Mouse (Mus musculus): ENCODE results near the gene Kprp. TPM values are rescaled to one million over a fixed set of nuclear protein-coding genes. Genes with fewer than 3 reads are reported as not detected.
"Not testable (repeated sequence)": the region's sequence is repeated elsewhere in the genome, so short reads cannot be mapped to it uniquely, and the experiment has no call there.

Gene Kprp
- polyA plus RNA-seq (2014; fragmentation: Nextera tagmentation; extraction: Ambion mirVana) = not detected in 2 replicates

- WGBS = 59% methylated on average over 1 of the region's 1 CpGs
- no peaks in the 10 kb centered on the region for H3K27me3 ChIP-seq (ENCODE audit: control insufficient read depth, insufficient read depth, low read length)
- H3K9ac ChIP-seq (ENCODE audit: low read length) = no peak within 1 kb of the TSS
- H3K4me1 ChIP-seq (replicated peaks; ENCODE audit: control insufficient read depth, insufficient read depth, low read length) = no peaks in the 10 kb centered on the region
- no peak within 1 kb of the TSS for H3K4me2 ChIP-seq (ENCODE audit: low read depth, low read length, severe bottlenecking)
- no peaks in the 10 kb centered on the region for H3K36me3 ChIP-seq (ENCODE audit: control insufficient read depth, insufficient read depth, low read length)
- no peaks in the 10 kb centered on the region for H3K9me3 ChIP-seq (ENCODE audit: control insufficient read depth, low read length)
- no peak within 1 kb of the TSS for H3K4me3 ChIP-seq (ENCODE audit: low read depth, low read length)
- DNase-seq (ENCODE audit: low spot score) (no peak), ATAC-seq (replicated peaks; ENCODE audit: low FRiP score) (no peak)
- H3K27ac ChIP-seq (ENCODE audit: low read depth, low read length) = no peak within 1 kb of the TSS
Observed at GRCm38 (mm10) chr3:92827108-92827507, at the start of gene Kprp. Gene Kprp, minus strand, starts transcription at chr3:92827247.

- Histone ChIP-seq H3K36me3 (ENCODE audit: control insufficient read depth, insufficient read depth, low read length) (no peaks in the 10 kb centered on the region), H3K27ac (ENCODE audit: low read depth, low read length) (no peak overlapping the region), H3K4me1 (replicated peaks; ENCODE audit: control insufficient read depth, insufficient read depth, low read length) (no peaks in the 10 kb centered on the region), H3K4me3 (ENCODE audit: low read depth, low read length) (no peak overlapping the region), H3K9me3 (ENCODE audit: control insufficient read depth, low read length) (no peaks in the 10 kb centered on the region), H3K9ac (ENCODE audit: low read length) (no peak overlapping the region), H3K4me2 (ENCODE audit: low read depth, low read length, severe bottlenecking) (no peak overlapping the region), H3K27me3 (ENCODE audit: control insufficient read depth, insufficient read depth, low read length) (no peaks in the 10 kb centered on the region)
- ATAC-seq (replicated peaks; ENCODE audit: low FRiP score) = no peak
- no peak for DNase-seq (ENCODE audit: low spot score)
- WGBS = 91% methylated on average over 3 of the region's 3 CpGs
Observed at GRCm38 (mm10) chr3:92874180-92874579, 47.1 kb upstream of the Kprp start.

GRCm38 (mm10) chr3:92870116-92870515 is 43.1 kb upstream of the Kprp start, which contains the start of gene 2310050C09Rik:
Gene 2310050C09Rik, minus strand, starts transcription at chr3:92870216.
- H3K27me3 ChIP-seq (ENCODE audit: control insufficient read depth, insufficient read depth, low read length) = no peaks in the 10 kb centered on the region
- no peak within 1 kb of the TSS for H3K4me2 ChIP-seq (ENCODE audit: low read depth, low read length, severe bottlenecking)
- H3K9ac ChIP-seq (ENCODE audit: low read length) = no peak within 1 kb of the TSS
- H3K36me3 ChIP-seq (ENCODE audit: control insufficient read depth, insufficient read depth, low read length) = no peaks in the 10 kb centered on the region
- H3K9me3 ChIP-seq (ENCODE audit: control insufficient read depth, low read length) = no peaks in the 10 kb centered on the region
- ATAC-seq (replicated peaks; ENCODE audit: low FRiP score) = no peak
- H3K4me3 ChIP-seq (ENCODE audit: low read depth, low read length) = no peak within 1 kb of the TSS
- no peak within 1 kb of the TSS for H3K27ac ChIP-seq (ENCODE audit: low read depth, low read length)
- H3K4me1 ChIP-seq (replicated peaks; ENCODE audit: control insufficient read depth, insufficient read depth, low read length) = no peaks in the 10 kb centered on the region
- no peak for DNase-seq (ENCODE audit: low spot score)
- 88% methylated on average over 4 of the region's 4 CpGs for whole genome bisulfite sequencing

GRCm38 (mm10) chr3:92851186-92851585 is 24.1 kb upstream of the Kprp start, which contains the start of gene Lce1l:
Gene Lce1l, minus strand, starts transcription at chr3:92851286.
- Histone ChIP-seq H3K27me3 (ENCODE audit: control insufficient read depth, insufficient read depth, low read length) (no peaks in the 10 kb centered on the region), H3K9me3 (ENCODE audit: control insufficient read depth, low read length) (no peaks in the 10 kb centered on the region), H3K36me3 (ENCODE audit: control insufficient read depth, insufficient read depth, low read length) (no peaks in the 10 kb centered on the region), H3K4me3 (ENCODE audit: low read depth, low read length) (no peak within 1 kb of the TSS), H3K4me2 (ENCODE audit: low read depth, low read length, severe bottlenecking) (no peak within 1 kb of the TSS), H3K4me1 (replicated peaks; ENCODE audit: control insufficient read depth, insufficient read depth, low read length) (no peaks in the 10 kb centered on the region), H3K27ac (ENCODE audit: low read depth, low read length) (no peak within 1 kb of the TSS), H3K9ac (ENCODE audit: low read length) (no peak within 1 kb of the TSS)
- 87% methylated on average over 3 of the region's 3 CpGs for WGBS
- ATAC-seq (replicated peaks; ENCODE audit: low FRiP score) (no peak), DNase-seq (ENCODE audit: low spot score) (no peak)

DNA sequence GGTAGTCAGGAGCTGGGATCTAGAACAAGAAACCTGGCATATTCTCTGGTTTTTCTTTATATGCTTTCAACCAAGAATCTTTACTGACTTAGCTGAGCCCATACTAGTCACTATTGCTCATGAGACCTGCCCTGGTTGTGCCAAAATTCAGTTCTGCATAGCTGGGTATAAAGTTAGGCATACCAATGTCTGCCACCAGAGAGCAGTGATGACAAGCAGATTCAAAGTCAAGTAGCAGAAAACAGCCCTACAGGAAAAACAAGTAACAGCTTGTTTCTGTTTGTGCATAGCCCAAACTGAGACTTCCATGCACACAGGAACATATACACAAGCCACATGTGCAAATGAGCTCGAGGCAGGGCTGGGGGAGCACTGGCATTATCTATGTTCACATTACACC is 1.2 kb downstream of the Kprp start:
- no peak overlapping the region for H3K4me3 ChIP-seq (ENCODE audit: low read depth, low read length)

DNA sequence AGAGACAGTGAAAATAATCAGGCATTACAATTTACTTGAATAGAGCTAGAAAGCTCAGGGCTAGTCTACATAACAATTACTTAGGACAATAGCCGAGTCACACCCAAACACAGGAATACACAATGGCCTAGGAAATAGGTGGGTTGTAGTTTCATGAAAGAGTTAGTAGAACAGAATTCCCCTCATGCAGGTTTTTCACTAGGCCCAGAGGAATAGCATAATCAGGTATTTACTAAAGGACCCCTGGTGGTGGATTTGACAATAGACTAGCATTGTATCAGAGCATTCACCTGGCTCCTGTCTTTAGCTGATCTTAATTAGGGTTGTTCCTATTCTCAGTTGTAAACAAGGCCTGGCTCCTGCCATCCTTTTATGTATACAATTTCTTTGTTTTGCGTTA is 11.0 kb downstream of the Kprp start:
- not testable (repeated sequence) for H3K4me1 ChIP-seq (replicated peaks; ENCODE audit: control insufficient read depth, insufficient read depth, low read length)

More for the DNA sequence above, 1.2 kb downstream of the Kprp start:
- Histone ChIP-seq H3K27me3 (ENCODE audit: control insufficient read depth, insufficient read depth, low read length) (no peaks in the 10 kb centered on the region), H3K4me2 (ENCODE audit: low read depth, low read length, severe bottlenecking) (no peak overlapping the region), H3K4me1 (replicated peaks; ENCODE audit: control insufficient read depth, insufficient read depth, low read length) (no peaks in the 10 kb centered on the region), H3K9ac (ENCODE audit: low read length) (no peak overlapping the region), H3K27ac (ENCODE audit: low read depth, low read length) (no peak overlapping the region), H3K9me3 (ENCODE audit: control insufficient read depth, low read length) (no peaks in the 10 kb centered on the region), H3K36me3 (ENCODE audit: control insufficient read depth, insufficient read depth, low read length) (no peaks in the 10 kb centered on the region)
- WGBS = 43% methylated on average over 1 of the region's 1 CpGs
- no peak for ATAC-seq (replicated peaks; ENCODE audit: low FRiP score)
- DNase-seq (ENCODE audit: low spot score) = no peak

DNA sequence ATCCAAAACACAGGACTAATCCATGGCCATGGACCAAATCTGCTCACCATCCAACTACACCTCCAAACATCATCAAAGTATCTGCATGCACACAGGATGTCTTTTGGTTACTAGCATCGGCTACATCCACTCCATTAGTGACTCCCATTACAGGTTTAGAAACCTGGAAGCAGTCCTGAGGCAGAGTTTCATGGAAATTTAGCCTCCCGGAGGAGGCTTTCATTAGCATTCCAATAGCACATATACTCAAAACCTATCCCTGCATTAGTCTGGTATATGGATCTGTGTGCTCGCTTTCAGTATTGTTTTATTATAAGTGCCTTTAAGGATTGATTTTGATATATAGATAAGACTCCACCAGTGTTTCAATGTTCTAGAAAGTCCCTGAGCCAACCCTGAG is 11.5 kb downstream of the Kprp start:
- H3K27me3 ChIP-seq (ENCODE audit: control insufficient read depth, insufficient read depth, low read length) = no peaks in the 10 kb centered on the region
- DNase-seq (ENCODE audit: low spot score) = no peak
- no peaks in the 10 kb centered on the region for H3K4me1 ChIP-seq (replicated peaks; ENCODE audit: control insufficient read depth, insufficient read depth, low read length)
- H3K4me3 ChIP-seq (ENCODE audit: low read depth, low read length) = no peak overlapping the region
- no peak overlapping the region for H3K4me2 ChIP-seq (ENCODE audit: low read depth, low read length, severe bottlenecking)
- H3K9ac ChIP-seq (ENCODE audit: low read length) = no peak overlapping the region
- no peak for ATAC-seq (replicated peaks; ENCODE audit: low FRiP score)
- H3K27ac ChIP-seq (ENCODE audit: low read depth, low read length) = no peak overlapping the region
- WGBS = 91% methylated on average over 3 of the region's 3 CpGs
- no peaks in the 10 kb centered on the region for H3K36me3 ChIP-seq (ENCODE audit: control insufficient read depth, insufficient read depth, low read length)
- H3K9me3 ChIP-seq (ENCODE audit: control insufficient read depth, low read length) = no peaks in the 10 kb centered on the region

More for the DNA sequence above, 11.0 kb downstream of the Kprp start:
- not testable (repeated sequence) for H3K4me3 ChIP-seq (ENCODE audit: low read depth, low read length); H3K36me3 ChIP-seq (ENCODE audit: control insufficient read depth, insufficient read depth, low read length); H3K4me2 ChIP-seq (ENCODE audit: low read depth, low read length, severe bottlenecking); DNase-seq (ENCODE audit: low spot score); H3K27me3 ChIP-seq (ENCODE audit: control insufficient read depth, insufficient read depth, low read length); H3K9me3 ChIP-seq (ENCODE audit: control insufficient read depth, low read length); H3K27ac ChIP-seq (ENCODE audit: low read depth, low read length); ATAC-seq (replicated peaks; ENCODE audit: low FRiP score); H3K9ac ChIP-seq (ENCODE audit: low read length)
- 96% methylated on average over 2 of the region's 2 CpGs for WGBS

DNA sequence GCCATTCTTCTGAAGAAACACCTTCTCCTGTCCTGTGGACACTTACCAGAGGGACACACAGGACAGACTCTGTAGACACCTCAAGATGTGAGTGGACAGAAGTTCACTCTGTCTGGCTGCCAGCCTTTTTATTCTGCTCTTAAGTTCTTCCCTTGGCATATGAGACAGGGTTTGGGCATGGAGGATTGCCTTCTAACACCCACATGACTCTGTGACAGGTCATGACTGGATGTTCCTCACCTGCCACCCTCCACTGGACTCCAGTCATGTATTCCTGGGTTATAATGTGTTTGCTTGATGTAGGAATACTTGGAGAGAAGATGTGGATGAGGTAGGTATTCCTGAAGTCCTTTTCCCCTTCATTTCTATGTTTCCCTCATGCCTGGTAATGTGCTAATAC is 19.3 kb downstream of the Kprp start, which contains the start of gene Lce1k:
Lce1k (minus strand) TSS at position 101 of the 400 bp plus-strand sequence.
- no peak for ATAC-seq (replicated peaks; ENCODE audit: low FRiP score)

GRCm38 (mm10) chr3:92790414-92790813 is 36.6 kb downstream of the Kprp start, which contains the start of gene Lce1j:
Gene Lce1j, minus strand, starts transcription at chr3:92790514.
- ATAC-seq (replicated peaks; ENCODE audit: low FRiP score) (no peak), DNase-seq (ENCODE audit: low spot score) (no peak)
- no peak within 1 kb of the TSS for H3K9ac ChIP-seq (ENCODE audit: low read length)

More for the DNA sequence above, 19.3 kb downstream of the Kprp start, which contains the start of gene Lce1k:
- Histone ChIP-seq H3K9ac (ENCODE audit: low read length) (no peak within 1 kb of the TSS), H3K9me3 (ENCODE audit: control insufficient read depth, low read length) (no peaks in the 10 kb centered on the region), H3K4me3 (ENCODE audit: low read depth, low read length) (no peak within 1 kb of the TSS), H3K4me2 (ENCODE audit: low read depth, low read length, severe bottlenecking) (no peak within 1 kb of the TSS), H3K36me3 (ENCODE audit: control insufficient read depth, insufficient read depth, low read length) (no peaks in the 10 kb centered on the region), H3K27ac (ENCODE audit: low read depth, low read length) (no peak within 1 kb of the TSS), H3K27me3 (ENCODE audit: control insufficient read depth, insufficient read depth, low read length) (no peaks in the 10 kb centered on the region), H3K4me1 (replicated peaks; ENCODE audit: control insufficient read depth, insufficient read depth, low read length) (no peaks in the 10 kb centered on the region)
- no peak for DNase-seq (ENCODE audit: low spot score)

More at GRCm38 (mm10) chr3:92790414-92790813, 36.6 kb downstream of the Kprp start, which contains the start of gene Lce1j:
- Histone ChIP-seq H3K4me2 (ENCODE audit: low read depth, low read length, severe bottlenecking) (no peak within 1 kb of the TSS), H3K4me3 (ENCODE audit: low read depth, low read length) (no peak within 1 kb of the TSS), H3K27me3 (ENCODE audit: control insufficient read depth, insufficient read depth, low read length) (no peaks in the 10 kb centered on the region), H3K36me3 (ENCODE audit: control insufficient read depth, insufficient read depth, low read length) (no peaks in the 10 kb centered on the region), H3K4me1 (replicated peaks; ENCODE audit: control insufficient read depth, insufficient read depth, low read length) (no peaks in the 10 kb centered on the region), H3K9me3 (ENCODE audit: control insufficient read depth, low read length) (no peaks in the 10 kb centered on the region), H3K27ac (ENCODE audit: low read depth, low read length) (no peak within 1 kb of the TSS)
- 81% methylated on average over 1 of the region's 1 CpGs for WGBS
